In the genomic region with DNA sequence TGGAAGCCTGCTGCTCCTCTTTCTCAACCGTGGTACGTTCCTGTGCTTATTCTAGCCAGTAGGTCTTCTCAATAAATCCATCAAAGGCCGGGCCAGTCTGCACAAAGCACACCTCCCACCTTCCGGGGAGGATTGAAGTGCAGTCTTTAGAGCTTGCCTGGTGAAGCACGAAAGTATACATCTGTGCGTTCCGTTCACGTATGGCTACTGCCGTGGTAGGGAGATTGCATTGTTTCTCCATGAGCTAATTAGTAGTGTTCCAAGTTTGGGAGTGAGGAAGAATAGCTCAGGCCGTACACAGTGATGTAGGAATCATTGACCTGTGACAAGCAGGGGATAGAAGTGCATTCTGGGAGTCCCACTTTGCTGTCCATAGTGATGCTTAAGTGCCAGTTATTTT, we compare ENCODE assay signal across 15 mouse cellular contexts.
DNase-seq lines count a peak whose midpoint lies in the region; ATAC-seq lines count a peak whose summit lies in the region.
"Had no signal": no experiment of that assay in that cellular context is flagged by ENCODE, and none has a peak within 500 bp of the region (broad histone marks: within the 10 kb centered on the region; RNA-seq: fewer than 3 reads in every experiment).

No protein-coding gene starts in this region.

- DNase-seq in heart, adult 11 months, result peak; percentile 57
- no peak for DNase-seq in heart, adult 8-10 months (ENCODE audit: low spot score)
- DNase-seq in retina, embryonic 14.5 days (ENCODE audit: low spot score), result peak; percentile 40
- no peak for DNase-seq in ovary, postnatal 10 days (ENCODE audit: low spot score)
- DNase-seq: cerebellum, postnatal 10 days; heart, adult 2 months; liver; liver, postnatal 0 days had no signal

- H3K9ac ChIP-seq in midbrain, embryonic 13.5 days (replicated peaks), result no peak overlapping the region
- H3K9ac ChIP-seq in midbrain, embryonic 16.5 days (ENCODE audit: low read depth, low read length), result no peak overlapping the region
- no peak overlapping the region for H3K9ac ChIP-seq in forebrain, embryonic 12.5 days
- H3K9ac ChIP-seq: hindbrain, embryonic 15.5 days; liver, postnatal 0 days had no signal

- H3K4me3 ChIP-seq in midbrain, embryonic 13.5 days (replicated peaks), result no peak overlapping the region
- no peak overlapping the region for H3K4me3 ChIP-seq in midbrain, embryonic 16.5 days (ENCODE audit: low read depth, low read length)
- H3K4me3 ChIP-seq in forebrain, embryonic 12.5 days (replicated peaks), result no peak overlapping the region
- H3K4me3 ChIP-seq: heart, adult 2 months; hindbrain, embryonic 15.5 days had no signal

- H3K4me2 ChIP-seq in midbrain, embryonic 13.5 days (replicated peaks), result no peak overlapping the region
- H3K4me2 ChIP-seq in midbrain, embryonic 16.5 days (ENCODE audit: low read length), result no peak overlapping the region
- no peak overlapping the region for H3K4me2 ChIP-seq in forebrain, embryonic 12.5 days
- H3K4me2 ChIP-seq: hindbrain, embryonic 15.5 days had no signal

- no peaks in the 10 kb centered on the region for H3K36me3 ChIP-seq in midbrain, embryonic 13.5 days
- no peaks in the 10 kb centered on the region for H3K36me3 ChIP-seq in midbrain, embryonic 16.5 days (ENCODE audit: control insufficient read depth, insufficient read depth, low read length)
- H3K36me3 ChIP-seq in forebrain, embryonic 12.5 days (replicated peaks), result no peaks in the 10 kb centered on the region
- H3K36me3 ChIP-seq: hindbrain, embryonic 15.5 days had no signal

- H3K27me3 ChIP-seq in midbrain, embryonic 13.5 days, result peaks cover 3% of the 10 kb centered on the region; the same call in 1 of the 2 replicates
- no peaks in the 10 kb centered on the region for H3K27me3 ChIP-seq in midbrain, embryonic 16.5 days (ENCODE audit: control insufficient read depth, insufficient read depth, low read depth, low read length)
- no peaks in the 10 kb centered on the region for H3K27me3 ChIP-seq in forebrain, embryonic 12.5 days
- H3K27me3 ChIP-seq: CH12.LX; hindbrain, embryonic 15.5 days had no signal

- H3K9me3 ChIP-seq in midbrain, embryonic 13.5 days, result no peaks in the 10 kb centered on the region
- no peaks in the 10 kb centered on the region for H3K9me3 ChIP-seq in midbrain, embryonic 16.5 days (replicated peaks; ENCODE audit: control insufficient read depth, low read length, poor library complexity, severe bottlenecking)
- H3K9me3 ChIP-seq in forebrain, embryonic 12.5 days, result no peaks in the 10 kb centered on the region
- H3K9me3 ChIP-seq: hindbrain, embryonic 15.5 days had no signal

- ATAC-seq in midbrain, embryonic 13.5 days, result 0 out of 2 replicates have a peak, but pooled peaks have one; percentile 37
- ATAC-seq in midbrain, embryonic 16.5 days, result no peak
- peak; percentile 78; the same call in 1 of the 2 replicates for ATAC-seq in forebrain, embryonic 12.5 days (ENCODE audit: low FRiP score)
- ATAC-seq in megakaryocyte, adult 5-6 weeks (ENCODE audit: poor library complexity, severe bottlenecking), result no peak
- ATAC-seq: intestine, postnatal 0 days; liver, postnatal 0 days had no signal

- peaks cover 16% of the 10 kb centered on the region for H3K4me1 ChIP-seq in midbrain, embryonic 13.5 days (replicated peaks)
- H3K4me1 ChIP-seq in midbrain, embryonic 16.5 days (ENCODE audit: control insufficient read depth, insufficient read depth, low read length), result peaks cover 4% of the 10 kb centered on the region; the same call in 1 of the 2 replicates
- peaks cover 18% of the 10 kb centered on the region; the same call in 1 of the 2 replicates for H3K4me1 ChIP-seq in forebrain, embryonic 12.5 days

- WGBS in midbrain, embryonic 13.5 days, result 15% methylated on average over 10 of the region's 10 CpGs
- 15% methylated on average over 10 of the region's 10 CpGs for WGBS in midbrain, embryonic 16.5 days
- 9% methylated on average over 10 of the region's 10 CpGs for WGBS in forebrain, embryonic 12.5 days

- no peak overlapping the region for H3K27ac ChIP-seq in midbrain, embryonic 13.5 days
- H3K27ac ChIP-seq in midbrain, embryonic 16.5 days (ENCODE audit: low read length), result no peak overlapping the region
- peak overlapping the region; percentile 14; the same call in 1 of the 2 replicates for H3K27ac ChIP-seq in forebrain, embryonic 12.5 days
- H3K27ac ChIP-seq: heart, adult 2 months; hindbrain, embryonic 15.5 days had no signal

Comparison
In these comparisons a context has a peak if more than half of its experiments do, and no peak if none do; other contexts are left out.
1. DNase-seq: peak in heart, adult 11 months (single experiment) and retina, embryonic 14.5 days (single experiment); none in heart, adult 8-10 months (single experiment) and ovary, postnatal 10 days (single experiment).
2. ATAC-seq: peak in midbrain, embryonic 13.5 days (single experiment) and forebrain, embryonic 12.5 days (single experiment); none in midbrain, embryonic 16.5 days (single experiment) and megakaryocyte, adult 5-6 weeks (single experiment).